Mouse (Mus musculus) neutrophil, adult 5-6 weeks (primary cell): ENCODE measurements around the gene Myo18b. TPM values are rescaled to one million over a fixed set of nuclear protein-coding genes. Genes with fewer than 3 reads are reported as not detected.

Source experiments
- ATAC-seq: fragments of 151-379, 151-347 bp; 2 replicates; pipeline ENCODE4 v1.8.0; 2017; ENCODE audit warnings: mild to moderate bottlenecking, moderate TSS enrichment; ENCODE audit not compliant: insufficient number of reproducible peaks, poor library complexity, low FRiP score, severe bottlenecking; ENCODE audit errors: extremely low read depth
- total RNA-seq: library from RNA; stranded (forward); fragments of 200-1000 nt; gene quantifications from 2 replicates; pipeline ENCODE4 v1.2.3, GENCODE M21; 2017

The Myo18b gene
- total RNA-seq, 1 experiment from 2014 or later, result 0.23 TPM

DNA sequence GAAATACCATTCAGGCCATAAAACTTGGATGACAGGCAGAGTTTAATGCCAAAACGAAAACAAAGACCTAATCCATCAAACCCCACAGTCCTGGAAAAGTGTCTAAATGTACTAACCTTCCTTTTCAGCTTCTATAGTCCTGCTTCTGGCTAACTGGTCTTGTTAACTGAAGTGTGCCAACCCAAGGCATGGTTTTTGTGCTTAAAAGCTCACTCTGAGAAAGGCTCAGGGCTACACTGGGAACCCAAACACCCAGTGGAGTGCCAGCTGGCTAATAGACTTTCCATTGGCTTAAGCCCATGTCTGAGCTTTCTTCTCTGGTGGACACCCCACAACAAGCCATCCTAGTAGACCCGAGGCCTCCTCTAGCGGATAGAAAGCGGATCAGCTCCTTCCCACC, 244.1 kb downstream of the Myo18b start:
- ATAC-seq, result no peak

DNA sequence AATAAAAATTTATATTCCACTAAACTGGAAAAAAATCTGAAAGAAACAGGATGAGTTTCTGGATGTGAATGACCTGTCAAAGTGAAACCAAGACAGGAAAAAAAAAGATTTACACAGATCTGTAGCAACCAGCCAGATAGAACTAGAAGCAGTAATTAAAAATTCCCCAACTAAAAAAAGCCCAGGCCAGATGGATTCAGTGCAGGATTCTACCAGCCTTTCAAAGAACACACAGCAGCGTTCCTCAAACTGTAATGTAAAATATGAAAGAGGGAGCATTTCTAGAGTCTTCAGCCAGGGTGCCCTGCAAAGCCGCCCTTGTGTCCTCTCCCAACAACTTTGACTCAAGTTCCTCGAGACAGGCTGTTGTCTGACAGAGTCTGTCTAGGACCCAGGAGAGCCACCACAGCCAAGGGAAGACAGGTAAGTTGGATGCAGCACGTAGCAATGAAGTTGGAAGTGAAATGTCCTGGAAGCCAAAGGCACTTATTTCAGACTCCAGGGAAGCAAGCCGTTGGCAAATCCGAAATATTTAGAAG, 246.9 kb downstream of the Myo18b start:
- ATAC-seq, result no peak

DNA sequence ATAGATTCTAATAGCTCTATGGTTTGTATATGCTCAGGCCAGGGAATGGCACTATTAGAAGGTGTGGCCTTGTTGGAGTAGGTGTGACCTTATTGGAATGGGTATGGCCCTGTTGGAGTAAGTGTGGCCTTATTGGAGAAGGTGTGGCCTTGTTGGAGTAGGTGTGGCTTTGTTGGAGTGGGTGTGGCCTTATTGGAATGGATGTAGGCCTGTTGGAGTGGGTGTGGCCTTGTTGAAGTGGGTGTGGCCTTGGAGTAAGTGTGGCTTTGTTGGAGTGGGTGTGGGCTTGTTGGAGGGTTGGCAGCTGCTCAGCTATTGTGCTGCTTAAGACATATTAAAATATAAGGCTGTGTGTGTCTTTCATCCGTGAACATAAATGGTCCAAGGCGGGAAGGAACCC, 249.3 kb downstream of the Myo18b start:
- no peak for ATAC-seq

DNA sequence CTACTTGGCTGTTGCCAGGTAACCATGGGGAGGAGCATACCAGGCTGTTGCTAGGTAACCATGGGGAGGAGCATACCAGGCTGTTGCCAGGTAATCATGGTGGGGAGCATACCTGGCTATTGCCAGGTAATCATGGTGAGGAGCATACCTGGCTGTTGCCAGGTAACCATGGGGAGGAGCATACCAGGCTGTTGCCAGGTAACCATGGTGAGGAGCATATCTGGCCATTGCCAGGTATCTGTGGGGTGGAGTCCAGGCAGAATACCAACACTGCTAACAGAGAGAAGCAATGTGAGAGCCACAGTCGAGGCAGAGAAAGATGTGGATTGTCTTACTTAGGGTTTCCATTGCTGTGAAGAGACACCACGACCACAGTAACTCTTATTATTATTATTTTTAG, 250.6 kb downstream of the Myo18b start:
- ATAC-seq, result no peak

DNA sequence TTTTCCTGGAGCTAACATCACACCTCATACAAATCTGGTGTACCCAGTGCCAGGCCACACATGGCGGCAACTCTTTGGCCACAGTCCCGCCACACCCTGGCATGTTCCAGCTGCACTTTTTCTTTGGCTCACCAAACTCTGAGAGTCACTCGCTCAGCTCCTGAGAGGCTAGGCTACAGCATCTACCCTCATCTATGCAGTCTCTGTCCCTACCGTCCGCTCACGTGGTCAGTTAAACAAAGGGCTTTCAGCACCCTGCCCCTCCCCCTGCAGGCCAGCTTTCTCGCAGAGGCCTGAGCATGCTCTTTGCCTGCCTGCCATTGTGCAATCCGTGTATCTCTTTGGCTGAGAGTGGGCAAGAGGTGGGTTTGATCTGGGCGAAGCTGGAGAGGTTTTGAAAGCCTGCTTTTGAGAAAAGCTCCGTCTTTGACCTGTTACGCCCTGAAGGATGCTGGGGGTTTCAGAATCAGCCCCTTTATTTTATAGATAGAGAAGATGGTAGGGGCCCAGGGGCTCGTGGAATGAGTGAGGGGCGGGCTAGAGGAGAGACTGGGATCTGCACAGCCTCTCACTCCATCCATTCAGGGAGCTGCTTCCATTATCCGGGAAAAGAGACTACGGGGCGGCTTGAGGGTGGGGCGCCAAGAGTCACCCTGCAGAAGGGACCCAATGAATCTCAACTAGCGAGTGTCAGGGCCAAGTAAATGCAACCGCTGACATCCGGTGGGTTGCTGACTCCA, 252.5 kb downstream of the Myo18b start:
- no peak for ATAC-seq

DNA sequence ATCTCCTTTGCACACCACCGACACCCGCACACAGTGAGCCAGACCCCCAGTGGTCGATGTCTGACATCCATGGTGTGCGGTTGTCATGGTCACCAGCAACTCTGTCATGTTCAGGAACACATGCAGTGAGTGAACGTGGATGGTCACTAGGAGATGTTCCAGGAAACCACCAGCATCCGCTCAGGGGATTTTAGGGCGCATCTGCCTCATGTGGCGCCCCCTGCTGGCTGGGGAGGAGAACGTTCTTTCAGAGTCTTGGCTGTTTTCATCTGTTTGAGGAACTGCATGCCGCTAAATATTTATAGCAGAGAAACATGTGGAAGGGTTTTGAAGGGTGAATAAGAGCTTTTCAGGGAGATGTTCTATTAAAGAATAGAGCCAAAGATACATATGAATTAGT, 253.4 kb downstream of the Myo18b start:
- no peak for ATAC-seq

DNA sequence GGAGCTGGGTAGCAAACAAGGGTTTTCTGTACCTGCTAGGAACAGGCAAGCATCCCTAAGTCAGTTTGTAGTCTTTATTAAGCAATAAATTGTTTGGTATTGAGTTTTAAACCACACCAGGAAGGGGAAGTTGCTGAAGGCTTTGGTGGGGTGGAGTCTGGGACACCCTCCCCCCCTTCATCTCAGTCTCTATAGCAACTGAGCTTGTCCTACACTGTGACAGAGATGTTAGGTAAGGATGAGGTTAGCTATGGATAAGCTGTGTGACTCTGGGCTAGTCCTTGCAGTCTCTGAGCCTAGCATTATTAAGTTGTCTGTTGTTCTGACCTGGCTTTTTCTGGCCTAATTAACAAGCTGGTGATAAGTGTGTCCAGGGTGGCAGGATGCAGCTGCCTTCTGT, 254.4 kb downstream of the Myo18b start:
- no peak for ATAC-seq

DNA sequence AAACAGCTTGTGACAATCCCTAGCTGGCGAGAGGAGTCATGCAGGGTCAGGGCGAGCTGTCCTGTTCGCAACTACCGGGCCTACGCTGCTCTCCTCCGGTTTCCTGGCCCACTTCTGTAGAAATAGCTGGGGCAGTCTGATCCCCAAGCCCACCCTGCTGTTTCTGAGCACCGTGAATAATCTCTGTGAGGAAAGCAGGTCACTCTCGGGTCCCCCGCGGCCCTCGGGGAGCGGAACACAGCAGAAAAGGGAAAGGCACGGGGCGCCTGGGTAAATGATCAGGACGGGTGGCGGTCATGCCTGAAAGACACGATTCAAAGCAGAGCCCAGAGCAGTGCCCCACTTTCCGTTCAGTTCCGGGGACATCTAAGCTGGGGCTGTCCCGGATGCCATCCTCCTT, 255.0 kb downstream of the Myo18b start:
- no peak for ATAC-seq

DNA sequence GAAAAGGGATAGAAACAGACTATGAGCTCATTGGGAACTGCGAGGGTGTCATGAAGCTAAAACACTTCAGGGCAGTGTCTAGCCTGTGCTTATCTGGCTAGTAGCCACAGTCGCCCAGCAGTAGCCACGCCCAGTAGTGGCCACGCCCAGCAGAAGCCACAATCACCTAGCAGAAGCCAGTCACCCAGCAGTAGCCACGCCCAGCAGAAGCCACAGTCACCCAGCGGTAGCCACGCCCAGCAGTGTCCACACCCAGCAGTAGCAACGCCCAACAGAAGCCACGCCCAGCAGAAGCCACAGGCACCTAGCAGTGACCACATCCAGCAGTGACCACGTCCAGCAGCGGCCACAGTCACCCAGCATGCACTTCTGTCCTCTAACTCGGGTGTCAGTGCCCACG, 255.5 kb downstream of the Myo18b start:
- 0 out of 2 replicates have a peak, but pooled peaks have one; percentile 19 for ATAC-seq

Other genes starting within 250 kb of the Myo18b start
- 8.6 and 10.7 TPM in 2 replicates for gene Grk3, start 119.4 kb upstream of the Myo18b start, total RNA-seq
- not detected in 2 replicates for gene Crybb2, start 173.8 kb upstream of the Myo18b start, total RNA-seq
- gene Crybb3, start 185.2 kb upstream of the Myo18b start, total RNA-seq, result not detected in 2 replicates